12 mouse cellular contexts compared by ENCODE assay signal in genomic region chr11:80767320-80767617, GRCm38 (mm10).
"Had no signal": no experiment of that assay in that cellular context is flagged by ENCODE, and none has a peak within 500 bp of the region (broad histone marks: within the 10 kb centered on the region; RNA-seq: fewer than 3 reads in every experiment).

No protein-coding gene starts in this region.

- H3K36me3 ChIP-seq: intestine, embryonic 15.5 days; limb, embryonic 12.5 days; liver, embryonic 15.5 days; midbrain, embryonic 10.5 days; neural tube, embryonic 15.5 days had no signal

- H3K27me3 ChIP-seq: intestine, embryonic 15.5 days; limb, embryonic 12.5 days; liver, embryonic 15.5 days had no signal

- H3K4me3 ChIP-seq: intestine, embryonic 15.5 days; layer of hippocampus, adult 2 months; limb, embryonic 12.5 days; liver, embryonic 15.5 days; midbrain, embryonic 10.5 days; myocyte; neural tube, embryonic 15.5 days had no signal

- ATAC-seq: intestine, embryonic 15.5 days had no signal

- H3K9ac ChIP-seq: intestine, embryonic 15.5 days; limb, embryonic 12.5 days; liver, embryonic 15.5 days; lung, embryonic 14.5 days; neural tube, embryonic 15.5 days had no signal

- H3K4me1 ChIP-seq: intestine, embryonic 15.5 days; neural tube, embryonic 15.5 days had no signal

- H3K27ac ChIP-seq: intestine, embryonic 15.5 days; layer of hippocampus, adult 2 months; limb, embryonic 12.5 days; liver, embryonic 15.5 days; midbrain, embryonic 10.5 days; neural tube, embryonic 15.5 days had no signal

- H3K9me3 ChIP-seq: intestine, embryonic 15.5 days; limb, embryonic 12.5 days; liver, embryonic 15.5 days; midbrain, embryonic 10.5 days; neural tube, embryonic 15.5 days had no signal

- H3K4me2 ChIP-seq: intestine, embryonic 15.5 days; limb, embryonic 12.5 days; liver, embryonic 15.5 days; lung, embryonic 14.5 days; neural tube, embryonic 15.5 days had no signal

- DNase-seq: kidney, postnatal 10 days; kidney, postnatal 4 days; lung, embryonic 14.5 days; midbrain, embryonic 14.5 days; thymus, postnatal 36 days had no signal
